Mouse (Mus musculus) heart, embryonic 15.5 days (tissue): ENCODE results near the gene Hist3h2a. TPM values are rescaled to one million over a fixed set of nuclear protein-coding genes. Genes with fewer than 3 reads are reported as not detected.

Experiments used
- ATAC-seq: fragments of 200-750 bp; cut with Nextera tagmentation; replicated peaks from 2 replicates; pipeline ENCODE4 v1.8.0; 2017; ENCODE audit warnings: low read depth, moderate TSS enrichment; ENCODE audit not compliant: insufficient number of reproducible peaks, insufficient read depth, low FRiP score
- H3K27ac ChIP-seq: fragments of 300-500 bp; sonication (generic); 2 replicates; pipeline ENCODE4 v1.5.1; 2015; ENCODE audit warnings: mild to moderate bottlenecking, inconsistent platforms
- H3K27me3 ChIP-seq: fragments of 300-500 bp; sonication (generic); 2 replicates; pipeline ENCODE4 v1.6.1; 2015; ENCODE audit warnings: inconsistent platforms
- H3K36me3 ChIP-seq: fragments of 300-500 bp; sonication (generic); 2 replicates; pipeline ENCODE4 v1.6.1; 2015; ENCODE audit warnings: mild to moderate bottlenecking, inconsistent platforms
- H3K4me1 ChIP-seq: fragments of 300-500 bp; sonication (generic); replicated peaks from 2 replicates; pipeline ENCODE4 v1.6.1; 2015; ENCODE audit warnings: inconsistent platforms
- H3K4me2 ChIP-seq: fragments of 300-500 bp; sonication (generic); 2 replicates; pipeline ENCODE4 v1.6.1; 2015; ENCODE audit warnings: inconsistent platforms, mild to moderate bottlenecking, moderate library complexity
- H3K4me3 ChIP-seq: fragments of 300-500 bp; sonication (generic); 2 replicates; pipeline ENCODE4 v1.5.1; 2015; ENCODE audit warnings: mild to moderate bottlenecking, inconsistent platforms
- H3K9ac ChIP-seq: fragments of 300-500 bp; sonication (generic); 2 replicates; pipeline ENCODE4 v1.6.1; 2015; ENCODE audit warnings: mild to moderate bottlenecking, inconsistent platforms
- H3K9me3 ChIP-seq: fragments of 300-500 bp; sonication (generic); replicated peaks from 2 replicates; pipeline ENCODE4 v1.6.1; 2016; ENCODE audit warnings: inconsistent platforms
- whole genome bisulfite sequencing: fragments of 180-500 bp; shearing (Covaris S2); methylation state at CpG from one replicate; pipeline ENCODE4 v1.1.7; 2015; ENCODE audit warnings: mixed read lengths; 5-methylcytosine and 5-hydroxymethylcytosine counted together
- polyA plus RNA-seq: library from polyadenylated mRNA; unstranded; fragments of >200 nt; fragmentation: Nextera tagmentation; extraction: Ambion mirVana; gene quantifications from 2 replicates; pipeline ENCODE4 v1.2.1, GENCODE M21; 2015

Hist3h2a gene
- polyA plus RNA-seq, 1 experiment from 2014 or later, result 34.7 TPM

GRCm38 (mm10) chr11:58981541-58982447 is 27.3 kb downstream of the Hist3h2a start:
- H3K9ac ChIP-seq, result 0 out of 2 replicates have a peak overlapping the region, but pooled peaks have one; percentile 3
- H3K4me1 ChIP-seq, result peaks cover 81% of the 10 kb centered on the region
- H3K27me3 ChIP-seq, result no peaks in the 10 kb centered on the region
- H3K4me3 ChIP-seq, result no peak overlapping the region; the same call in 1 of the 2 replicates
- 0 out of 2 replicates have a peak, but pooled peaks have one; percentile 9 for ATAC-seq
- H3K27ac ChIP-seq, result peak overlapping the region; percentile 76
- peaks cover 32% of the 10 kb centered on the region for H3K36me3 ChIP-seq
- 48% methylated on average over 14 of the region's 14 CpGs for WGBS
- H3K9me3 ChIP-seq, result no peaks in the 10 kb centered on the region
- H3K4me2 ChIP-seq, result peak overlapping the region; percentile 96

- Histone ChIP-seq H3K36me3 (peaks cover 38% of the 10 kb centered on the region), H3K27me3 (no peaks in the 10 kb centered on the region), H3K9ac (0 out of 2 replicates have a peak overlapping the region, but pooled peaks have one; percentile 3), H3K4me1 (peaks cover 83% of the 10 kb centered on the region), H3K4me2 (peak overlapping the region; percentile 96; the same call in 1 of the 2 replicates), H3K9me3 (no peaks in the 10 kb centered on the region), H3K27ac (peak overlapping the region; percentile 76), H3K4me3 (no peak overlapping the region)
- no peak for ATAC-seq
- WGBS, result 77% methylated on average over 18 of the region's 18 CpGs
Measured at GRCm38 (mm10) chr11:58982471-58983097, 28.1 kb downstream of the Hist3h2a start.

- WGBS, result 48% methylated on average over 6 of the region's 6 CpGs
- ATAC-seq, result peak; percentile 79
- no peaks in the 10 kb centered on the region for H3K9me3 ChIP-seq
- peak overlapping the region; percentile 92 for H3K27ac ChIP-seq
- H3K4me2 ChIP-seq, result peak overlapping the region; percentile 42
- H3K9ac ChIP-seq, result peak overlapping the region; percentile 37; the same call in 1 of the 2 replicates
- peaks cover 94% of the 10 kb centered on the region for H3K4me1 ChIP-seq
- H3K36me3 ChIP-seq, result peaks cover 43% of the 10 kb centered on the region
- H3K4me3 ChIP-seq, result no peak overlapping the region
- H3K27me3 ChIP-seq, result no peaks in the 10 kb centered on the region
Measured at GRCm38 (mm10) chr11:58983691-58984341, 29.3 kb downstream of the Hist3h2a start.

GRCm38 (mm10) chr11:58984657-58985056 is 30.2 kb downstream of the Hist3h2a start:
- ATAC-seq, result no peak
- WGBS, result 81% methylated on average over 7 of the region's 7 CpGs

GRCm38 (mm10) chr11:58985299-58985917 is 30.9 kb downstream of the Hist3h2a start:
- no peak for ATAC-seq
- Histone ChIP-seq H3K9ac (no peak overlapping the region), H3K36me3 (peaks cover 53% of the 10 kb centered on the region), H3K4me2 (no peak overlapping the region), H3K4me1 (peaks cover 93% of the 10 kb centered on the region), H3K4me3 (no peak overlapping the region), H3K27me3 (no peaks in the 10 kb centered on the region), H3K27ac (peak overlapping the region; percentile 92), H3K9me3 (no peaks in the 10 kb centered on the region)
- WGBS, result 58% methylated on average over 3 of the region's 3 CpGs

More at GRCm38 (mm10) chr11:58984657-58985056, 30.2 kb downstream of the Hist3h2a start:
- peak overlapping the region; percentile 92 for H3K27ac ChIP-seq
- peak overlapping the region; percentile 24; the same call in 1 of the 2 replicates for H3K4me2 ChIP-seq
- no peak overlapping the region for H3K4me3 ChIP-seq
- H3K9ac ChIP-seq, result peak overlapping the region; percentile 29; the same call in 1 of the 2 replicates
- H3K4me1 ChIP-seq, result peaks cover 93% of the 10 kb centered on the region
- H3K9me3 ChIP-seq, result no peaks in the 10 kb centered on the region
- H3K36me3 ChIP-seq, result peaks cover 50% of the 10 kb centered on the region
- no peaks in the 10 kb centered on the region for H3K27me3 ChIP-seq

- Histone ChIP-seq H3K9ac (no peak overlapping the region), H3K27me3 (0 out of 2 replicates have a peak, but pooled peaks cover 4% of the 10 kb centered on the region), H3K4me1 (peaks cover 96% of the 10 kb centered on the region), H3K9me3 (no peaks in the 10 kb centered on the region), H3K36me3 (peaks cover 39% of the 10 kb centered on the region; the same call in 1 of the 2 replicates), H3K4me2 (no peak overlapping the region), H3K27ac (peak overlapping the region; percentile 88), H3K4me3 (no peak overlapping the region)
- 95% methylated on average over 4 of the region's 4 CpGs for WGBS
- no peak for ATAC-seq
Measured at GRCm38 (mm10) chr11:58989166-58989565, 34.7 kb downstream of the Hist3h2a start.

- Histone ChIP-seq H3K9me3 (no peaks in the 10 kb centered on the region), H3K4me1 (peaks cover 96% of the 10 kb centered on the region), H3K27me3 (peaks cover 10% of the 10 kb centered on the region), H3K27ac (peak overlapping the region; percentile 88), H3K4me2 (peak overlapping the region; percentile 22), H3K4me3 (no peak overlapping the region), H3K9ac (peak overlapping the region; percentile 40; the same call in 1 of the 2 replicates), H3K36me3 (peaks cover 34% of the 10 kb centered on the region; the same call in 1 of the 2 replicates)
- WGBS, result 64% methylated on average over 17 of the region's 17 CpGs
- ATAC-seq, result no peak
Measured at GRCm38 (mm10) chr11:58990141-58990540, 35.7 kb downstream of the Hist3h2a start.

- no peak overlapping the region for H3K4me3 ChIP-seq
- peaks cover 96% of the 10 kb centered on the region for H3K4me1 ChIP-seq
- H3K9ac ChIP-seq, result peak overlapping the region; percentile 40; the same call in 1 of the 2 replicates
- WGBS, result 40% methylated on average over 9 of the region's 9 CpGs
- peak overlapping the region; percentile 22 for H3K4me2 ChIP-seq
- H3K36me3 ChIP-seq, result peaks cover 28% of the 10 kb centered on the region; the same call in 1 of the 2 replicates
- no peaks in the 10 kb centered on the region for H3K9me3 ChIP-seq
- peak; percentile 82 for ATAC-seq
- H3K27ac ChIP-seq, result peak overlapping the region; percentile 88
- peaks cover 12% of the 10 kb centered on the region for H3K27me3 ChIP-seq
Measured at GRCm38 (mm10) chr11:58990794-58991193, 36.3 kb downstream of the Hist3h2a start.

GRCm38 (mm10) chr11:58991911-58992310 is 37.4 kb downstream of the Hist3h2a start:
- Histone ChIP-seq H3K9me3 (no peaks in the 10 kb centered on the region), H3K9ac (no peak overlapping the region), H3K4me3 (no peak overlapping the region), H3K36me3 (peaks cover 25% of the 10 kb centered on the region; the same call in 1 of the 2 replicates), H3K27ac (peak overlapping the region; percentile 88), H3K4me1 (peaks cover 96% of the 10 kb centered on the region), H3K4me2 (no peak overlapping the region), H3K27me3 (peaks cover 12% of the 10 kb centered on the region)
- 75% methylated on average over 3 of the region's 3 CpGs for WGBS
- no peak for ATAC-seq

- Histone ChIP-seq H3K36me3 (peaks cover 17% of the 10 kb centered on the region; the same call in 1 of the 2 replicates), H3K27ac (peak overlapping the region; percentile 88), H3K4me1 (peaks cover 96% of the 10 kb centered on the region), H3K4me3 (no peak overlapping the region), H3K27me3 (peaks cover 12% of the 10 kb centered on the region), H3K9ac (no peak overlapping the region), H3K4me2 (no peak overlapping the region), H3K9me3 (no peaks in the 10 kb centered on the region)
- no peak for ATAC-seq
- 61% methylated on average over 6 of the region's 6 CpGs for WGBS
Measured at GRCm38 (mm10) chr11:58993091-58993670, 38.7 kb downstream of the Hist3h2a start.
